Mouse (Mus musculus): ENCODE measurements at regions not wholly inside any gene's neighbourhood (a gene's known extent, or its start where the extent isn't known, plus 50 kb on each side); places are given as distances from the start of the nearest gene placed in this dataset.
"Not testable (repeated sequence)": the region's sequence is repeated elsewhere in the genome, so short reads cannot be mapped to it uniquely, and the experiment has no call there.

- Histone ChIP-seq H3K4me3 (no peak overlapping the region), H3K27me3 (ENCODE audit: insufficient read depth, poor library complexity, severe bottlenecking) (peaks cover 91% of the 10 kb centered on the region), H3K36me3 (no peaks in the 10 kb centered on the region), H3K9me3 (peaks cover 2% of the 10 kb centered on the region; the same call in 1 of the 2 replicates), H3K27ac (no peak overlapping the region), H3K4me1 (0 out of 2 replicates have a peak, but pooled peaks cover 4% of the 10 kb centered on the region)
- 59% methylated on average over 1 of the region's 1 CpGs for WGBS
- no peak for DNase-seq (ENCODE audit: low spot score)
Observed at GRCm38 (mm10) chr7:73068534-73068933, 306.8 kb upstream of the Rgma start.

GRCm38 (mm10) chr7:73069352-73069751, 306.0 kb upstream of the Rgma start:
- H3K27me3 ChIP-seq (ENCODE audit: insufficient read depth, poor library complexity, severe bottlenecking): peaks cover 91% of the 10 kb centered on the region
- 22% methylated on average over 4 of the region's 4 CpGs for WGBS
- H3K4me1 ChIP-seq: 0 out of 2 replicates have a peak, but pooled peaks cover 4% of the 10 kb centered on the region
- peak; percentile 77 for DNase-seq (ENCODE audit: low spot score)
- H3K36me3 ChIP-seq: no peaks in the 10 kb centered on the region
- no peak overlapping the region for H3K27ac ChIP-seq
- H3K9me3 ChIP-seq: peaks cover 2% of the 10 kb centered on the region; the same call in 1 of the 2 replicates
- no peak overlapping the region for H3K4me3 ChIP-seq

- H3K27ac ChIP-seq; H3K4me1 ChIP-seq; H3K4me3 ChIP-seq; DNase-seq (ENCODE audit: low spot score); H3K9me3 ChIP-seq; H3K36me3 ChIP-seq: not testable (repeated sequence)
- H3K27me3 ChIP-seq (ENCODE audit: insufficient read depth, poor library complexity, severe bottlenecking): peaks cover 55% of the 10 kb centered on the region
- 90% methylated on average over 7 of the region's 7 CpGs for WGBS
Observed at GRCm38 (mm10) chr7:73075391-73075790, 299.9 kb upstream of the Rgma start.

- Histone ChIP-seq H3K9me3 (no peaks in the 10 kb centered on the region), H3K36me3 (no peaks in the 10 kb centered on the region)
- WGBS: 77% methylated on average over 10 of the region's 10 CpGs
Observed at GRCm38 (mm10) chr7:73087496-73088185, 287.7 kb upstream of the Rgma start.

GRCm38 (mm10) chr7:73088321-73088720, 287.0 kb upstream of the Rgma start:
- WGBS: 90% methylated on average over 8 of the region's 8 CpGs
- DNase-seq (ENCODE audit: low spot score): no peak
- Histone ChIP-seq H3K4me1 (no peaks in the 10 kb centered on the region), H3K36me3 (no peaks in the 10 kb centered on the region), H3K9me3 (no peaks in the 10 kb centered on the region), H3K27me3 (ENCODE audit: insufficient read depth, poor library complexity, severe bottlenecking) (peaks cover 32% of the 10 kb centered on the region; the same call in 1 of the 2 replicates), H3K4me3 (no peak overlapping the region), H3K27ac (no peak overlapping the region)

More at GRCm38 (mm10) chr7:73087496-73088185, 287.7 kb upstream of the Rgma start:
- Histone ChIP-seq H3K4me3 (no peak overlapping the region), H3K27ac (no peak overlapping the region), H3K4me1 (no peaks in the 10 kb centered on the region), H3K27me3 (ENCODE audit: insufficient read depth, poor library complexity, severe bottlenecking) (peaks cover 32% of the 10 kb centered on the region; the same call in 1 of the 2 replicates)
- no peak for DNase-seq (ENCODE audit: low spot score)

- peaks cover 36% of the 10 kb centered on the region; the same call in 1 of the 2 replicates for H3K27me3 ChIP-seq (ENCODE audit: insufficient read depth, poor library complexity, severe bottlenecking)
- H3K9me3 ChIP-seq: no peaks in the 10 kb centered on the region
- WGBS: 84% methylated on average over 3 of the region's 3 CpGs
- H3K27ac ChIP-seq: no peak overlapping the region
- no peaks in the 10 kb centered on the region for H3K4me1 ChIP-seq
- H3K36me3 ChIP-seq: no peaks in the 10 kb centered on the region
- H3K4me3 ChIP-seq: no peak overlapping the region
- DNase-seq (ENCODE audit: low spot score): no peak
Observed at GRCm38 (mm10) chr7:73091758-73092157, 283.6 kb upstream of the Rgma start.

- H3K27ac ChIP-seq: no peak overlapping the region
- 40% methylated on average over 3 of the region's 3 CpGs for WGBS
- H3K4me3 ChIP-seq: no peak overlapping the region
- no peak for DNase-seq (ENCODE audit: low spot score)
- H3K4me1 ChIP-seq: no peaks in the 10 kb centered on the region
- no peaks in the 10 kb centered on the region for H3K36me3 ChIP-seq
- H3K27me3 ChIP-seq (ENCODE audit: insufficient read depth, poor library complexity, severe bottlenecking): 0 out of 2 replicates have a peak, but pooled peaks cover 17% of the 10 kb centered on the region
- H3K9me3 ChIP-seq: no peaks in the 10 kb centered on the region
Observed at GRCm38 (mm10) chr7:73094059-73094458, 281.2 kb upstream of the Rgma start.

- Histone ChIP-seq H3K27me3 (ENCODE audit: insufficient read depth, poor library complexity, severe bottlenecking) (peaks cover 4% of the 10 kb centered on the region), H3K27ac (no peak overlapping the region), H3K4me3 (no peak overlapping the region), H3K36me3 (no peaks in the 10 kb centered on the region), H3K4me1 (no peaks in the 10 kb centered on the region), H3K9me3 (no peaks in the 10 kb centered on the region)
- WGBS: 54% methylated on average over 8 of the region's 8 CpGs
- no peak for DNase-seq (ENCODE audit: low spot score)
Observed at GRCm38 (mm10) chr7:73118871-73119270, 256.4 kb upstream of the Rgma start.

- Histone ChIP-seq H3K9me3 (no peaks in the 10 kb centered on the region), H3K27me3 (ENCODE audit: insufficient read depth, poor library complexity, severe bottlenecking) (peaks cover 5% of the 10 kb centered on the region), H3K4me3 (no peak overlapping the region), H3K36me3 (no peaks in the 10 kb centered on the region), H3K4me1 (no peaks in the 10 kb centered on the region), H3K27ac (no peak overlapping the region)
- DNase-seq (ENCODE audit: low spot score): no peak
- 71% methylated on average over 9 of the region's 9 CpGs for WGBS
Observed at GRCm38 (mm10) chr7:73120276-73120675, 255.0 kb upstream of the Rgma start.

- no peaks in the 10 kb centered on the region for H3K4me1 ChIP-seq
- WGBS: 79% methylated on average over 2 of the region's 2 CpGs
- H3K27ac ChIP-seq: no peak overlapping the region
- H3K27me3 ChIP-seq (ENCODE audit: insufficient read depth, poor library complexity, severe bottlenecking): peaks cover 27% of the 10 kb centered on the region
- no peaks in the 10 kb centered on the region for H3K9me3 ChIP-seq
- no peak overlapping the region for H3K4me3 ChIP-seq
- no peak for DNase-seq (ENCODE audit: low spot score)
- no peaks in the 10 kb centered on the region for H3K36me3 ChIP-seq
Observed at GRCm38 (mm10) chr7:73124976-73125375, 250.3 kb upstream of the Rgma start.

- Histone ChIP-seq H3K27me3 (ENCODE audit: insufficient read depth, poor library complexity, severe bottlenecking) (peaks cover 27% of the 10 kb centered on the region), H3K36me3 (no peaks in the 10 kb centered on the region), H3K4me1 (no peaks in the 10 kb centered on the region), H3K27ac (no peak overlapping the region), H3K9me3 (no peaks in the 10 kb centered on the region), H3K4me3 (no peak overlapping the region)
- WGBS: 14% methylated on average over 11 of the region's 11 CpGs
- DNase-seq (ENCODE audit: low spot score): no peak
Observed at GRCm38 (mm10) chr7:73125864-73126263, 249.4 kb upstream of the Rgma start.

- 85% methylated on average over 6 of the region's 6 CpGs for WGBS
- no peak overlapping the region for H3K27ac ChIP-seq
- H3K4me3 ChIP-seq: no peak overlapping the region
- H3K36me3 ChIP-seq: no peaks in the 10 kb centered on the region
- peaks cover 42% of the 10 kb centered on the region for H3K27me3 ChIP-seq (ENCODE audit: insufficient read depth, poor library complexity, severe bottlenecking)
- H3K9me3 ChIP-seq: no peaks in the 10 kb centered on the region
- DNase-seq (ENCODE audit: low spot score): no peak
- peaks cover 7% of the 10 kb centered on the region for H3K4me1 ChIP-seq
Observed at GRCm38 (mm10) chr7:73135786-73136185, 239.5 kb upstream of the Rgma start.

GRCm38 (mm10) chr7:73138269-73138668, 237.0 kb upstream of the Rgma start:
- no peak for DNase-seq (ENCODE audit: low spot score)
- no peak overlapping the region for H3K4me3 ChIP-seq
- peaks cover 12% of the 10 kb centered on the region for H3K4me1 ChIP-seq
- H3K27ac ChIP-seq: no peak overlapping the region
- peaks cover 43% of the 10 kb centered on the region for H3K27me3 ChIP-seq (ENCODE audit: insufficient read depth, poor library complexity, severe bottlenecking)
- 14% methylated on average over 5 of the region's 5 CpGs for WGBS
- no peaks in the 10 kb centered on the region for H3K9me3 ChIP-seq
- H3K36me3 ChIP-seq: no peaks in the 10 kb centered on the region
